Mouse (Mus musculus) T-helper 2 cell (primary cell): ENCODE measurements at regions not wholly inside any gene's neighbourhood (a gene's known extent, or its start where the extent isn't known, plus 50 kb on each side); places are given as distances from the start of the nearest gene placed in this dataset.

Experiments used
- in situ Hi-C: fragments of 300-600 bp; cut with MboI, MseI; formaldehyde crosslinking; loops from one replicate; pipeline ENCODE4 v1.15.1; 2025; ENCODE audit warnings: high pct_unique_total_duplicates

DNA sequence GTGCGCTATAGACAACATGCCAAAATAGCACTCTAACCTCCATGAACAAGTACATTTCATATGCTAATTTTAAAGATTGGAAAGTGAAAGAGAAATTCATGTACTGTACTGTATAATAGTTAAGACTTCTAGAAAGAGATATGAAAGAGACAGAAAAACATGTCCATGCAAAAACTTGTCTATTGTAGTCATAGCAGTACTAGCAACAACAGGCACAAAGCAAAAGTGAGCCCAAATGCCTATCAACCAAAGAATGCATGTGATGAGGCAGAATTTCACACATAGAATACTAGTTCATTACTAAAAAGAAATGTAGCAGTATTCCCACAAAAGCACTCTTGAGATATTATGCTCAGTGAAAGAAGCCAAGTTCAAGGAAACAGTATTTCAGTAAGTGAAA lies 180.4 kb upstream of the Steap4 start:
- in situ Hi-C loops, result loop anchor here (5.0 kb wide), 1 partner anchor 33 kb away; no protein-coding TSS in a partner anchor

DNA sequence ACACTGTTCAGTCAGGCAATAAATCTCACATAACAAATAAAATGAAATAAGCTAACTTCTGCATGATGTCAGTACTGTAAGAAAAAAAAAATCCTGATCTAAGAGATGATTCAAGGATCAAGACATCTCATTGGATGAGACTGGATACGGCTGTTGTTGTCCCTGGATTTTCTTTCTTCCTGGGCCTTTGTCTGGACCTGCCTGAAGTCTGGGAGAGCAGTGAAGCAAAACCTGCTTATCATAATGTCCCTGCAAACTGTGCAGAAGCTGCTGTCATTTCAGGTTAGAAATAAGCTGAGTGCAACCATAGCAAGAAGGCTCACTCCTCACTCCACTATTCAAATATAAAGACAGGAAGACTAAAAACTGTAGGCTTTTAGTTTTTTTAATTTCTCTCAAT lies 178.0 kb upstream of the Steap4 start:
- in situ Hi-C loops, result loop anchor here (5.0 kb wide), 1 partner anchor 35 kb away; no protein-coding TSS in a partner anchor

DNA sequence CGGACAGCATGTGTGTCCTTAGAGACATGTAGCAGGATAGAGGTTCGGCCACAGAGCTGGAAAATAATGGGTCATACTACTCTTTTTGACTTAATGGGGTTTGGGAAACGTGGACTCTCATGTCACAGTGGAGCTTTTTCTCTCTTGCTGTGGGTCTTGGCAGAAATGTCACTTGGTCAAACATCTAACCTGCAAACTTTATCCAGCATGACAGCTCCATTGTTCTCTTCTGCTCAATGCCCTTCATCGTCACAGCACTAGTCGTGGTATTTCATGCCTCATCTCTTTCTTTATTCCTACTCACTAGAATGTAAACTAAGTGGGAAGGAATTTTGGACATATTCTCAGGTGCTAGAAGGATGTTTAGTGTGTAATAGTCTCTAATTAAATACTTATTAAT lies 171.9 kb upstream of the Steap4 start:
- in situ Hi-C loops, result no loop called here

DNA sequence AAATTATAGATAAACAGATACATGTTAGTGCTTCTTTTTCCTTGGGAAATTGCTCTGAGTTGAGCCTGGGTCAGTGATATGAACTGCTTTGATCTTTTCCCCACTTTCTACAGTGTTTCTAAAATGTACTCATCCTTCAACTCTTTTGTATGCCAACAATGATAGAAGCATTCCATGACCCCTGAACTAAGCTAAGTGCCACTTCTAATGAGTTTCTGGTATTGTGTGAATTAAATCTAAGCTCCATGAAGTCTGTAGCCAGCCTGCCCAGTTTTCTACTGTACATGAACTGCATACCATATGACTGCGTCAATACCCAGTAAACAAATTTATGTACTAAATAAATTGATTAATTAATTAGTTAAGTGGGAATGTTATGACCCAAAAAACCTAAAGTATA lies 171.1 kb upstream of the Steap4 start:
- in situ Hi-C loops, result no loop called here

DNA sequence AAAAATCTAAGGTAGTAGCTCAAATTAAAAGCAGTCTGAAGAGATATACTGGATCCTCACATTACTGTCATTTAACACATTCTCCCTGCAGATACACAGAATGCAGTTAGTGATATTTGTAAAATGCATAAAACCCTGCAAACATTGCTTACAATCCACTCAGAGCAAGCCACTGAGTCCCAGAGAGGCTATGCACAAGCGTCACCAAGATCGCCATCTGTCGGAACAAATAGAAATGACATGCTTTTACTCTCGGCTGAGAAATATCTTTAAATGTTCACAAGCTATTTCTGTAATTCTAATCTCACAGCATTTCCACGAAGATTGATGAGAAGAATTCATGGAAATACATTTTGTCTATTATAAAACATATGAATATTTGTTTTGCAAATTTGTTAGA lies 139.7 kb upstream of the Steap4 start:
- in situ Hi-C loops, result no loop called here

DNA sequence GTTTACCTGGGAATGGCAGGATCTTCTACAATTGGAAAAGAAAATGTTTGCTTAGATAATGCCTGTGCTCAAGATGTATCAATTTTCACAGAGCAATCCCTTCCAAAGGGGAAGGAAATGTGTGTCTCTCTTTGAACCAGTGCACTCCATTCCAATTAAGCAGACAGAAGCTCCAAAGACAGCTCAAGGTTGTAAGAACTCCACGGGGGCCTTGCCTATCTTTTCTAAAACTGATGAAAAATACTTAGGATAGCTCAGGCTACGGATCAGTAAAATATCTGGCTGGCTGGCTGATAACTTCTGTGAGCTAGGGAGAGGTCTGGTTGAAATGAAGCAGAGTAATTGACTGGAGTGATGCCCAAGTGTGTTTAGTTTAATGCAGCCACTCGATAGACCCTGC lies 138.6 kb upstream of the Steap4 start:
- in situ Hi-C loops, result no loop called here

DNA sequence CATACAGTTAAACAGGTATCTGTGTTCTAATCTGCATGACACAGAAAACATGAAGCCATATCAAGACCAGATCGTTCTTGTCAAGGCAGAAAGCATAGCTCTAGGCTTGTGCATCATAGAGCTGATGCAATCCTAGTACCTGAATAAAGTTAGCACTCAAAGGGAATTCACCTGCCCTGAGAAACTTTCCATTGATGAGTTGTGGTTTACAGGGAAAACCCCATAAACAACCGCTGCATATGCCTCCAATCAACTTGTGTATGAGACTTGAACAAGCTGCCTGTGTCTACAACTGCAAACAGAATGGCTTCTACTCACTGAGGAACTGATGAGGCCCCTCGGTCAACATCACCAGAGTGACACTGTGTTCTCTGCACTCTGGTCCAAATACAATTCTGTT lies 130.6 kb upstream of the Steap4 start:
- in situ Hi-C loops, result loop anchor here (25.0 kb wide), 1 partner anchor 933 kb away; no protein-coding TSS in a partner anchor

DNA sequence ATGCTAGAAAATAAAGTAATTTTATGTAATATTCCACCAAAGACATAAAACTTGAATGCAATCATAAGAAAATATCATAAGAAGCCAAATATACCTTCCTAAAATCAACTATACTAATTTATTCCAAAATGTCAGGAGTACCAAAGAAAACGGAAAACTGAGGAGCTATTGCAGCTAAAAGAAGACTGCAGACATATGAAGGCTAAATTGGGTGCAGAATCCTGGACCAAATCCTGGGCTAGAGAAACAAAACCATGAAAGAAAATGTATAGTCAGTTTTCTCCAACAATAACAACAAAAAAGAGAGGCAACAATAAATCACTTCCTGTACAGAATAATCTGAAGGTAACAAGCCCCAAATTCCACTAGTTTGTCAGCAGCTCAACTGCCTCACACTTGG lies 126.4 kb upstream of the Steap4 start:
- in situ Hi-C loops, result loop anchor here (25.0 kb wide), 1 partner anchor 928 kb away; no protein-coding TSS in a partner anchor

DNA sequence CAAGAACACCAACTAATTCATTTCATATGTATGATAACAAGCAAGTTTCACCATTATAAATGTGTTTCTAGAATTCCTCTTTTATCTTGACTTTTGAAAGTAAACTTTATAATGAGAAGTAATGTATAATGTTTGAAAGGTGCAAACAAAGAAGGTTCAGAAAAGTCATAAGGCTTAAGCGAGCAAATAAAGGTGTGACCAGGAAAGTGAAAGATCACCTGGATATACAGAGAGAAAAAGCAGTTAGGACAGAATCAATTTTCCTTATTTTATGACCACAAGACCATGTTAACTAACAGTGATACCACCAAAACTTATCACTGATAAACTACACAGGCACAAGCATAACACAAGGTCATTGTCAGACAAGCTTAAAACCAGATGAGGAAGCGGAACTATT lies 97.2 kb upstream of the Steap4 start:
- in situ Hi-C loops, result no loop called here

DNA sequence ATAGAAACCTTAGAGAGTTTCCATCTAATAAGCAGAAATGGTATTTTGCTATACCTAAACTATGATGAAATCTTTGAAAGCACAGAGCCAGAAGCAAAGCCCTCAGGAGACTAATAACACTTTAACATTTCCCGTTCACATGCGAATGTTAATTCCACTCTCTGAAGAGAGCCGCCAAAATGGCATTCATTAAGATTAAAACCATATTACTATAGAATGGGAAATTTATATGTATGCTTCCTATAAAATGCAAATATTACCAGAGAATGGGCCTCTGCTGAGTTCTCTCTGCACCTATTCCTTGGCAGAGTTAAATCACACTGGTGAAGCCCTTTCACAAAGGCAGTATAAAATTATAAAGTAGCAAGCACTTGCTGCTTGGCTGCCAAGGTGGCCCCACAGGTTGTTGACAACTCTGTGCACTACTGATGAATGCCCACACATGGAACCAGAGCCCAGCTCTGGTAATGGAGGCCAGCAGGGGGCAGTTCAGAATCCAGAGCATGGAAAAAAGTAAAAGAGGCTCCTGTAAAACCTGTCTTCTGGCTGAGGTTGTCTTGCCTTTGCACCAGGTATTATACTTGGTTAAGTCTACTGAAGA lies 94.1 kb upstream of the Steap4 start:
- in situ Hi-C loops, result no loop called here

DNA sequence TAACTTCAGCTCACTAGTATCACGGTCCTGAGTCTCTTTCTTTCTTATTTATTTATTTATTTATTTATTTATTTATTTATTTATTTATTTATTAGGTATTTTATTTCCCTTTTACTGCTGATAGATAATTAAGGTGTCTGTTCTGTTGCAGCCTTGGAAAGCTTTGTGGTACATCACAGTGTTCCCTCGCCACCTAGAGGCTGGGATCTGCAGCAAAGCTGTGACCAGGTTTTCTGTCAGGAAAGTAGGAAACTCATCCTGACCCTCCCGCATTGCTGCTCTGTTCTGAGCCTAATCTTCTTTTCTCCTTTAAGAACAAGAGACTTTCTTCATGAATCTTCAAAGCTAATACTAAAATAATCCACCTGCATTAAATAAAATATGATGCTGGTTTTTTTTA lies 60.7 kb upstream of the Steap4 start:
- in situ Hi-C loops, result no loop called here
